Mouse (Mus musculus): ENCODE data around the gene Psme3.

- TF ChIP-seq EP300 (IDR thresholded peaks at IDR 0.05; ENCODE audit: low read depth) (no peak), CTCF (IDR thresholded peaks at IDR 0.05; ENCODE audit: low read depth) (no peak)
Measured at GRCm38 (mm10) chr11:101316501-101316917, 496 bp downstream of the Psme3 start.

Measured in liver, postnatal 0 days (tissue).